Mouse (Mus musculus) heart, adult 2 months (tissue): Measurements from ENCODE around the gene Rpl19.

Experiments used
- CTCF ChIP-seq: fragments of 200-600 bp; IDR thresholded peaks from 2 replicates; pipeline ENCODE4 v1.8.1; 2022; ENCODE audit warnings: antibody characterized with exemption, mild to moderate bottlenecking, moderate library complexity
- EP300 ChIP-seq: fragments of 200-500 bp; IDR thresholded peaks from 2 replicates; pipeline ENCODE4 v1.6.1; 2011; ENCODE audit warnings: low read depth, low read length, control low read depth; ENCODE audit not compliant: insufficient read depth
- POLR2A ChIP-seq: fragments of 200-500 bp; IDR thresholded peaks from 2 replicates; pipeline ENCODE4 v1.6.1; 2011; ENCODE audit warnings: mild to moderate bottlenecking, low read depth, low read length, control low read depth; ENCODE audit not compliant: insufficient read depth

DNA sequence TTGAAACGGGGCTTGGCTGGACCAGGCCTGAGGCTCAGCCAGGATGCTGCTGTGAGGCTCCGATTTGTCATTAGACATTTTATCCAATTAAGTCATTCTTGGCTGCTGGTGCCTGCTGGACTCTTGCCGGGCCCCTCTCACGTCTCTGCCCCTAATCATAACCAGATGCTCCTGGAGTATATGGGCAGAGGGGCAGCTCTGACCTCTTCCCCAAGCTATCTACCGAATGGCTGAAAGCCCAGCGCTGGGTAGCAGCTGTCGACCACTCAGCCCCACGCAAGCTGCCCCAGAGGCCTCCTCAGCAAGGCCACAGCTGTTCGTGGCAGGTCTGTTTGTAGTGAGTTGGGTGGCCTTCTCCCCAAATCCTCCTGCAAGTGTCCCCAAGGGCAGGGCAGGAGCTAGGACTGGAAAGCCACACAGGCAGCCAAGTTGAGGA lies 46.0 kb upstream of the Rpl19 start:
- TF ChIP-seq POLR2A (no peak), CTCF (no peak), EP300 (0 out of 2 replicates have a peak, but pooled peaks have one; percentile 7)
